Mouse (Mus musculus) cerebellum, postnatal 4 days (tissue): ENCODE results near the gene Gas1.

Experiments
- DNase-seq, 2 experiments: peaks; one replicate each; pipeline ENCODE4 v3.0.0; 2022; ENCODE audit warnings: low spot score in 2 of 2, mixed read lengths in 1 of 2

Gas1 gene

DNA sequence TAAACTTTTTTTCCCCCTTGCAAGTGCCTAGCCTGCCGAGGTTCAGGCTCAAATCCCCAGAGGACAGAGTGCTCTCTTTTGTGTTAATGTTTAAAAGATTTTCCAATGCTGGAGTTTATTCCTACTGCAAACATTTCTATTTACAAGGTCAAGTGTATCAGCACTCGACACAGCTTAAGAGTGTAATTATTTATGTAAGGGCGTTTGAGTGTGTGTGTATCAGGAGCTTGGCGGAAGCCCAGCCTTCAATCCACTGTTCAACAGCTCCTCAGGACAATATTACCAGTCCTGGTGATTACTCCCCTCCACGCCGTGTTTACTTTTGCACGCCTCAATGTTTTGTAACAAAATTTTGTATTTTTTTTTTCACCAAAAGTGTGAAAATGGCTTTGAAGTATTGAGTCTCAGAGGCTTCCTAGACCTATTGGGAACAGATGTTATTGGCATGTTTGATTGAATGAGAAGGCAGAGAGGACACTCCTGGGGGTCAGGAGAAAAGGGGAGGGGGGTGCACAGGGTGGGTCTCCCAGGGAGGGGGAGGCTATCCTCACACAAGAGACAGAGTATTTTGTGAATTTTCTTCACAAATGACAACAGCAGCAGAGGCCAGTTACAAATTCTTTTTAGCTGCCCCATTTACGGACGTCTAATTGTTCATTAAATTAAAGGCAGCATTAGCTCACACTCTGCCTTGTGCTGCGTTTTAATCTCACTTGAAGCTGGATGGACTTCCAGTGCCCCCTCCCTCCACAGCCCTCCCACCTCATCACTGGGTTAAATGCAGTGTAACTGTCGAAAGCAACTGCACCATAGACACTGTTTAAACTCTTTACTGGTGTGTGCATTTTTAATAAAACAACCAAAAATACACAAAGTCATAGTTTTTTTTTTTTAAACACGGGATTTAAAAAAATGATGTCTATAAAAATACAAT lies 3.3 kb downstream of the Gas1 start:
- no peak for DNase-seq

DNA sequence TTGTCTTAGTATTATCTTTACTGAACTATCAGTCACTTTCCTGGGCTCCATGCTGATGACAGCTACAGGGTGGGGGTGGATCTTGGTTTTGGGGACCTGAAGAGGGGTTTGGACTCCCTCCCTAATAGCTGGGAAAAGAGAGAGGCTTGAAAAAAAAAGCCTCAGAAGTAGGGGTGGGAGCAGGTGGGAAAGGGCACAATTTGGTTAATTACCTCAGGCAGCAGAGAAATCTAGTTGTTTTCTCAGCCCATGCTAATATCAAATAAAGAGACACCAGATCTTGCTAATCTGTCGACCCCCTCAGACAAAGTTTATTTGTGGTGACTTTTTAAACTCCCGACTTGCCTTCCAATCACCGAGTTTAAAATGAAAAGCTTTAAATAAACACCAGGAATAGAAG lies 4.0 kb downstream of the Gas1 start:
- no peak for DNase-seq

DNA sequence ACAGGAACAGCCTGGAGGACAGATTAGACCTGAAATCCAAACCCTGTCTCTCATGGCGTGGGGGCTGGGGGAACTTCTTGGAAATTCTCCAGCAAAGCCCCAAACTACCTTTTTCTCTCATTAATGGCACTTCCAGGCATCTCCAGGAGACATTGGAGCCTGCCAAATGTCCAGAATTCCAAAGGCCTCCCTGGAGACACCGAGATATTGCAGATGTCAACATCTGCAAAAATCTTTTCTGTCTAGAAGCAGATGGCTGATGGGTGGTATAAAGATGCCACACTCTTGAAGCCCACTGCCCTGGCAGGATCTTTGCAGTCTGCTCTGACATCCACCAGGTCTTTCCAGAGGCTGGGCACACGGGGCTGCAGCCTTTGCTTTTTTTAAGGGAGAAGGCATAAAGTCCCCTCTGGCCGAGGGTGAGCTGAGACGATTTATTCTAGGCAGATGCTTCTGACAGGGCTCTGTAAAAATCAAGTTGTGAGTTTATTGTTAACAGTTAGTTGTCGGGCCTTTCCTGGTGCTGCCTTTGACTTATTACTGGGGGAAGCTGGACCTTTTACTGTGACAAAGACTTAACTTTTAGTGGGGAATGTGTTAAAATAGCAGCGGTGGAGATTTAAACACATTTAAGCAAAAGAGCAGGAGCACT lies 4.7 kb downstream of the Gas1 start:
- DNase-seq, result no peak

DNA sequence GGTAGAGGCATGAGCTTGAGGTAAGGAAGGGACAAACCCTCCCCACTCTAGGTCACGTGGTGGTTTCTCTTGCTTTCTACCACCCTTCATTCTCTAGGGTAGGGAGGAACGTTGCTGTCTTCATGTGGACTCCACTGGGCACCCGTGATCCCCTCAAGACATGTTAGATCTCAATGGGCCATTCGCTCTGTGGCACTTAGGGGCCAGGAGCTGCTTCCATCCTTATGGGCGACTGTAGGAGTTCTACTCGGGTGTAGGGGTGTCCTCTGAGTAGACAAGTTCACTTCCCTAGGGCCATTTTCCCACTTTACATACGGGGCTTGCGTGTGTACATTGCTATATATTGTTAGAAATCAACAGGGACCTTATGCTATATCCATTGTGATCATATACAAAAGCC lies 5.4 kb downstream of the Gas1 start:
- DNase-seq, result no peak

DNA sequence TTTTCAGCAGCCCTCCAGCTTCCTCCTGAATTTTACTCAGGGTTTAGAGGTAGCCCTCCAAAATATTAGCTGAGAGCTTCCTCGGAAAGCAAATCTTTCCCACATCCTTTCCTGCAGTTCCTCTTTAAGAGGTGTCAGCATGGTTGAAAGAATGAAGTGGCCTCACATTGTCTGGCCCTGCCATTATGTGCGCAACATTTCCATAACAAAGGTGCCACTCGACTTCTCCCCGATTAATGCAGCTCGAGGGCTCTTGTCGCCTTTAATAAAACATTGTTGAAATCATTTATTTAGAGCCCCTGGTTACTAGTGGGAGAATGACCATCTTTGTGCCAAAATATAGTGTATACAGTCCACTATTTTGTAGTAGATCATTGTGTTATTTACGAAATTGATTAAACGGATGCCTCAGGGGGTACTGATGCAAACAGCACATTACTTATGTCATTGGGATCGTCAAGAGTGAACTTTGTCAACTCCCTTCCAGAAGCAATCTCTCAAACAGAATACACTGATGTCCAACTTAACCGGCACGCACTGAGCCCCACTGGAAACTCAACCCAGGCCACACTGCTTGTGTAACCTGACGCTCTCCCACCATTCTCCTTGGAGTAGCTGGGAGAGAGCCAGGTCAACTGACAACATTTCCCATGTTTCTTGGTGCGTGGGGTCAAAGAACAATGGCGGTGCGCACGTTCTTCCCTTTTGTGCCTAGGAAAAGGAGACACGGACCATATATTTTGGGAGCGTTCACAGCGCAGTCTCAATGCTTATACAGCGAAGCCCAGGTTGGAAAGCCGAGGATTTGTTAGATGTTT lies 6.1 kb downstream of the Gas1 start:
- DNase-seq, result no peak

DNA sequence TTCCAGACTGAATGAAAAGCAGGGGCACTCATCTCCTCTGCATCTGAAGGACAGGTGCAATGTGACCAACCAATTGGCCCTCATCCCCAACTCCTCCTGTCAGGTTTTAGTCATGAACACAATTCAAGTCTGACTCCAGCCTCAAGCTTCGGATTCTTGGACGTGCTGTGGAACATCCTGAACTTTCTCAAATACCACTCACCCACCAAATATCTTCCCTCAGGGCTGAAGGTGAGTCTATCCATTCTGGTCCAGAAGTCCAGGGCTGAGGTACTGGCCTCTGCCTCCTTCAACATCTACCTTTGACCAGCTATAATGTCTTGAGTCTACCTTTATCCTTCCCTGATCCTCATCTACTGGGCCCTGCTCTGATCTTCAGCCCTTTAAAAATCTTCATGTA lies 8.1 kb downstream of the Gas1 start:
- no peak for DNase-seq

DNA sequence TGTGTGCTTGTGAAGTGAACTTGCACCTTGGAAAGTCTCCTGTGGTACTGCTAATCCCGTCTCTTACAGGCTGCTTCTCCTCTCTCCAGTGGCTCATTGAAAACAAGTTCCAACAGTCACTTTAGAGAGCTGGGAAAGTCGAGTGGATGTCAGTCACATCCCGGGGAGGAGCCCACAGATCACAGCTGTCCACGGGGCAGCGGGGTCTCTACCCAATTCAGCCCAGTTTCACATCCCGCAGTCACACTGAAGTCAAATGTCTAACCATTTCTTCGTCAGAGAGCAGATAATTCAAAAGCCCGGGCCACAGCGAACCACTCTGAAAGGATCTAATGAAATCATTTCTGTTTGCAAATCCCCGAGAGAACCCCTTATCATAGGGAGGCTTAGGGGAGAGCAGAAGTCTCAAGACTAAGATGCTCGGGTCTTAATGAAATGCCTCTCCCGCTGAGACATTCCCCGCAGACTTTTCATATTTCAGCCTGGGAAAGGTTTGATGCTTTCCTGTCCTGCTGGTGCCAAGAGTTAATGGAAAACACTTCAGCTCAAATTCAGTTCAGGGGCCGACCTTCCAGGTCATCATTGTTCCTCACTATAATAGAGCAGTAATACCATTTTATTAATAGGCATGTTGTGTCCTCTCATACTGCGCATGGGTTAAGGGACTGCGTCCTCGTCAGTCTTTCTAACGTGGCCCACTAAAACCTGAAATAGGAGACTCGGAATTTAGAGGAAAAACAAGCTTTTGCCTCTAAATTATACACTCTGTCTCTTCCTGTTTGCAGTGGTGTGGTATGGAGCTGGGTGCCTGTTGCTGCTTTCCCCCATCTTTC lies 20.7 kb downstream of the Gas1 start:
- no peak for DNase-seq

DNA sequence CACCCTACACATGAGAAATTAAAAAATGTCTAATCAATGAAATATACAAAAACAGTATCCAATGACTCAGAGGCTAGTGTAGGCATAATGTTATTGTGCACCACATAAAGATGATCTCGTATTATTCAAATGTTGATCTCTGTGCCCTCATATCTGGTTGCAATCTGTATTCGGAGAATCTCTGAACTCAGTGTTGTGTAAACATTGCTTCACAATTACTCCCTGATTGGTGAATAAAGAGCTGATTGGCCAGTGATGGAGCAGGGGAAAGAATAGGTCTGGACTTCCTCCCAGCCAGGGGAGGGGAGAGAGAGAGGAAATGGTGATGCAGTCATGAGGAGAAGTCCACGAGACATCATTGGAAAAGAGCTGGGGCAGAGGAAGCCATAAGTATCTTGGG lies 23.0 kb downstream of the Gas1 start:
- DNase-seq, result no peak

DNA sequence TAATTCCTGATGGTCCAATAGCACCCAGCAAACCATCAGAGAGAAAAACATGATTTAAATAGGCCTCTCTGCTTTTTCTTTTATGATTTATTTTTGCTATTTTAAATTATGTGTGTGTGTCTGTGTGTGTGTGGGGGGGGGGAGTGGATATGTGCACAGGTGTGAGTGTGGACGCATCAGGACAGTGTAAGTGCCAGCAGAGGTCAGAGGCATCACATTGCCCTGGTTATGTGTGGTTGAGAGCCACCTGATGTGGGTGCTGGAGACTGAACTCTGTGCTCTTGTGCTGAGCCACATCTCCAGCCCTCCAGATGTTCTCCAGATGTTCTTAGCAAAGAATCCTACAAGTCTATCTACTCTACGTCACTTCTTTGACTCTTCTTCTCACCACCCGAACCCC lies 28.9 kb downstream of the Gas1 start:
- DNase-seq, result no peak

DNA sequence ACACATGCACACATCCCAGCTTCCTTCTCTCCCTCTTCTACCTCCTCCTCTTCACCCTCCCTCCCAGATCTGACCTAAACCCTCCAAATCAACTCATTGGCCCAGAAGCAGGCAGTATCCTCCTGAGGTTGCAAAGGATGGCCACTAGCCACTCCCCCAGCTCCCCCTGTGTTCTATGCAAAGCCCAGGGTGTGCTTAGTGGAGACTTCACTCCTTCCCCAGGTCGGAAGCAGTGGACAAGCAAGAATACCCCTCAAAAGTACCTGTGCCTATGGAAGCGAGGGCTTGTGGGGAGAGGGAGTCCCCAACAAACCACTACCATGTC lies 29.3 kb downstream of the Gas1 start:
- DNase-seq, result no peak

DNA sequence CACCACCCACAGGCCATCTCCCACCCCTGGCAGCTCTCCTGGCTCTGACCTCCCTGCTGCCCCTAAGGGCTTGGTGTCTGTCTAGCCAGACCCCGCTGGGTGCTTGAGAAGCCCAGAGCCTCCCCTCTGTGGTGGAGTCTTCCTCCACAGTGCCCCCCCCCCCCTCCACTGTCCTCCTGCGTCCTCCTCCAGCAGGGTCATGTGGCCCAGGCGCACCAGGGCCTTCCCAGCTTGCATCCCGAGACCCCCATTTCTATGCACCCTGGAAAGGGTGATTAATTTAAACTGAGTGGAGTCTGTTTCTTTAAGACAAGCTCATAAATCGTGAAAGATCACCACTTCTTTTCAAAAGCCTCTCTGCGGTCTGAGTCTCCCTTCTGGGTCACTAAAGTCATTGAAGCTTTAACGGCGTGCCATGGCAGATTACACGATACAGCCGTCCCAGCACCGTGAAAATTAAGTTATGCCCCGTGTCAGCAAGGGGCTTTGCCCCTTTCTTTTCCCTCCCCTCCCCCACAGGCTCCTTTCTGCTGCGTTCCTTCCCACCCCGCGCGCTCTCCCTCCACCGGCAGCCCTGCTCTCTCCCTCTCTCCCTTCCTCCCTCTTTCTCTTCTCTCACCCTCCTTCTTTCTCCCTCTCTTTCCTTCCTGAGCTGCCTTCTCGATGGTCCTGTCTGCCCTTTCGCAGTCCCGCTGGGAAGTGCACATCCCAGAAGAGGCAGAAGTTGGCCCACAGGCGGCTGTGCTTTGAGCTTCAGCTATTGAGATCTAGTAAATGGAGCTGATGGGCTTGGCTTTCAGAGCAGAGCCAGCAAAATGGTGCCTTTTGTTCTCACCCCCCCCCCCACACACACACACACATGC lies 29.9 kb downstream of the Gas1 start:
- DNase-seq, result no peak

DNA sequence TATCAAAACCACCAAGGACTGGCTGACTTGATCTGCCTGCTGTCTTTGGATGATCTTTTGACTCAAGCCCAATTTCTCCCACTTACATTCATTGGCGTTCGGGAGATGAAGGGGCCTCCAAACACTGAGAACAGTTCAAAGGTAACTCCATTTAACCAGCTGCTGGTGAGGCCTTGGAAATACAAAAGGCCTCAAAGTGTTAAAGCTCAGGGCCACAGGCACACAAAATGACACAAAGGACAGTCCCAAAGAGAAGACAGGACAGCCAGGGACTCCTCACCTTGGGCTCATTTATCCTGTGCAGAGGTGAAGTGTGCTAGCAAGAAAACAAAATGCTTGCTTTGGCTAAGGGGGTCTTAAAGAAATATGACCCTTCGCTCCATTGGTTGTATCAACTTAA lies 30.9 kb downstream of the Gas1 start:
- no peak for DNase-seq

DNA sequence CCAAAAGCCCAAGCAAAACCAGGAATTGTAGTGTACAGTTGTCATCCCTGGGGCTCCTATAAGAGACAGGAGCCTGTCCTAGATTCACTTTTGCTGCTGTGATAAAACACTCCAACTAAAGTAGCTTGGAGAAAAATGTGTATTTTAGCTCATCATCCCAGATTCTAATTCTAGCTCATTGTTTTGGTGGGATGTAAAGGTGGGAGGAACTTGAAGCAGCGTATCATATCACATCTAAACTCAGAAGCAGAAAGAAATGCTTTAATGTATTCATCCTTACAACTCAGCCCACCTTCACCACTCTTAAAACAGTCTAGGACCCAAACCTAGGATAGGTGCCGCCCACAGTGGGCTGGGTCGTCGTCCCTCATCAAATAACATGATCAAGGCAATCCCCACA lies 40.2 kb downstream of the Gas1 start:
- DNase-seq, result no peak

DNA sequence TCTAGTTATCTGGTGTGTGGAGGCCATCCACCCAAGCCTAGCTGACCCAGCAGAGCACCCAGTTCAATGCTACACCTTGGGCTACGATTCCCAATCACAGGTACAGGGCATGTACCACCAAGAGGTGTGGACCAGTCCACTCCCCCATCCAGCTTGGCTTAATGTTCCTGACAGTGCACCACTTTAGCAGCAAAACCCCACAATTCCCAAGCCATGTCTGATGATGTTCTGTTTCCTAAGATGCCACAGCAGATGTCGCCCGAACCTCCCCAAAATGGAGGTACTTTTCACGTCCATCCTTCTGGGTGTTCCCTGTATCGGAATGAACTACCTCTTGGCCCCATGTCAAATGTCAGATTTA lies 42.7 kb downstream of the Gas1 start:
- no peak for DNase-seq

DNA sequence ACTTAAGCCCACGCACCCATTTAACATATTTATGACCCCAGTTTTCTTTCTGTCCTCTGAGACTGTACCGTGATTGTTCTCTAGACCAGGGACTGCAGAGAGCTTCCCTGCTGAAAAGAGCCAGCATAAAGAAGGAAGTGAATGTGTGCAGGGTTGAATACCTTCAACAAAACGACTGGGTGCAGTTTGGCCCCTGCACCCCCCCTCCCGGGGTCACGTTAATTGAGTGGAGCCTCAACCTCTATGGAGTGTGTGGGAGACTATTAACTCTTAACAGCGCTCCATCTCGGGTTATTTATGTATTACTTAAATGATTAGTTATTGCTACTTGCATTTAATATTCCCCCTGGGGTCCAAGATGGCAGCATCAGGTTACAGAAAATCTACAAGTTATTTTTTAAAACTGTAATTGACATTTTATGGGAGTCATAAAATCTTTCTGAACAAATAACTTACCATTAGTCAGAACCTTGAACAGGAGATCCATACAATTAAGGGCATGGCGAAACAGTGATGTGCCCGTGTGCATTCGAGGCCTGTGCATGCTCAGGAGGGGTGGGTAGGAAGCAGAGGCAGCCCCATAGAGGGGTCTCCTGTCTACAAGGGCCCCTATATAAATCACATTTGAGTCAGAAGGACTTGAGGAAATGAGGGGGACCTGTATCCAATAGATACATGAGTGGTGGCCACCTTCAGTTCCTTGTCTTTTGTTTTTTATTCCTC lies 43.3 kb downstream of the Gas1 start:
- no peak for DNase-seq

DNA sequence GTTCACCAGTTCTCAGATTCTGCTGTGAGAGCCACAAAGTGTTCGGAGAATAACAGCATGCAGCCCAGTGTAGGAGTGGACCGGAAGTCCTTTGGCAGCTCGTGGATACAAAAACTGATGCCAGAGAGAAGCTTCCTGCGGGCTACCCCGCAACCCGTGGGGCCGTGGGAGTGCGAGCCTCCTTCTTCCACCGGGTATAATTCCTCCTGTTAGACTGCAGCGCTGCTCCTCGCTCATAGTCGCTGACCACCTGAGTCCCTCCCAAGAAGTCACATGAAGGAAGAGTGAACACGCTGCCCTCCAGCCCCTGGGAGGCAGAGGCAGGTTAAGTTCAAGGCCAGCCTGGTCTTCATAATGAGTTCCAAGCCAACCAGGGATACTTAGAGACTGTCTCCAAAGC lies 45.4 kb downstream of the Gas1 start:
- no peak for DNase-seq

DNA sequence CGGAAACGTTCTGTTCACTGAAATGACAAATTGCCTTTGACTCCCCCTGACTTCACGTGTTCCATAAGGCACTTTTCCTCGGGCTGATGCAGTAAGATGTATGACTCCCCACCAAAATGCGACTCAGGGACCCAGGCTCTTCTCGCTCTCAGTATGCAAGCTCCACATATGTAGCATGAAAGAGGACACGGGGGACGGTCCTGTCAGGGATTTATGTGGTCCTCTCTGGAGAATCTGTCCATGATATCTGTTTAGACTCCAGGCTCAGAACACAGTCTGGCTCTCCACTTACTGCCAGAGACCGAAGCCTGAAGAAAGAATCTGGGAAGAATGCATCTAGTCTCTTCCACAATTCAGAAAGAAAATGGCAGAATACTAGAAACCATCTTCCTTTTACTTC lies 47.6 kb downstream of the Gas1 start:
- DNase-seq, result no peak

DNA sequence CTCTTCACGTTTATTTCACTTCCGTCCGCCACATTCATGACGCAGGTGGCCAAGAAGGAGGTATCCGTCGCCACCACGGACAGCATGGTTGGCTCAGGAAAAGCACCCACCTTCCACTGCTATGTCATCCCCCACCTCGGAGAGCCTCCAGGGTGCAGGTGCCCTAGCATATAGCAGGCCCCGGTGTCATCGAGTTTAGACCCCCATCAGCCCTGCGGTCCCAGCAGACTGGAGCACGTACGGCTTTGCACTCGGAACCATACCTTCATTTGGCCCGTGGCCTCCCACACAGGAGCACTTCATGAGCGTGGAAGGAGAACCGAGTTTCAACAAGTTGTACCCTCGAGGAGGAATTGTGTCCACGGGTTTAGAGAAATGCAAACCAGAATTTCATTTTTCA lies 50.8 kb downstream of the Gas1 start:
- no peak for DNase-seq

DNA sequence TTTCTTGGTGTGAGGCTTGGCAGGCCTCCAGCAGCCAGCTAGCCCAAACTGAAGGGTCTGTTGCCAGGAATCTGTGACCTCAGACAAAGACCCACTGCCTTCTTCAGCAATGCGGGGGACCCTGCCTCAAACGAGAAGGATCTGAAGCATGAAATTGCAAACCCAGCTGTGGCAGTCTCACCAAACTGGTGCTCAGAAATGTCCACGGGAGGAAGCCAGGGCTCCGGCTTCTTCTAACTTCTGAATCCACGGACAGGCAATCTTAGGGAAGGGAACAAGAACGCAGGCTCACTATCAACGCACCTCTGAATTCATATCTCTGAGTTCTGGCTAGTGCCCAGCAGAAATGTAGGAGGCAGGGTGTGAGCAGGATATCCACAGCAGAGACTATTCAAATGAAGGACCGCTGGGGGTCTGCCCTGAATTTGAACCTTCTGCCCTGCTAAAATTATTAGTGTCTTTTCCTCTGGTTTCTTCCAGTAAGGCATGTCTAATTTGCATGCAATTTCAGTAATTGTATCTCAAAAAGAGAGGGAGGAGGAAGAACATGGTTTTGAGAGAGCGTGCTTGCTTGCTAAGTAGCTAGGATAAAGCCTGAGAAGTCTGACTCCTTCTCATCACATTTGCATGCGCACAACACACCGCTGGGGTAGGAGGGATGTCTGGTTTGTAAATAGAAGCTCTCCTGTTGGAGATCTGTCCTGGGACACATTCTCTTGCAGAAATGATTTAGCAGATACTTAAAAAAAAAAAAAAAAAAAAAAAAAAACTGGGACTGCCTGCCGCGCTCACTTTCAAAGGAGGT lies 51.5 kb downstream of the Gas1 start:
- peak in 1 of 2 experiments; percentile 20 for DNase-seq
